Comparison of ENCODE assay signal across 8 mouse cellular contexts in the genomic region with DNA sequence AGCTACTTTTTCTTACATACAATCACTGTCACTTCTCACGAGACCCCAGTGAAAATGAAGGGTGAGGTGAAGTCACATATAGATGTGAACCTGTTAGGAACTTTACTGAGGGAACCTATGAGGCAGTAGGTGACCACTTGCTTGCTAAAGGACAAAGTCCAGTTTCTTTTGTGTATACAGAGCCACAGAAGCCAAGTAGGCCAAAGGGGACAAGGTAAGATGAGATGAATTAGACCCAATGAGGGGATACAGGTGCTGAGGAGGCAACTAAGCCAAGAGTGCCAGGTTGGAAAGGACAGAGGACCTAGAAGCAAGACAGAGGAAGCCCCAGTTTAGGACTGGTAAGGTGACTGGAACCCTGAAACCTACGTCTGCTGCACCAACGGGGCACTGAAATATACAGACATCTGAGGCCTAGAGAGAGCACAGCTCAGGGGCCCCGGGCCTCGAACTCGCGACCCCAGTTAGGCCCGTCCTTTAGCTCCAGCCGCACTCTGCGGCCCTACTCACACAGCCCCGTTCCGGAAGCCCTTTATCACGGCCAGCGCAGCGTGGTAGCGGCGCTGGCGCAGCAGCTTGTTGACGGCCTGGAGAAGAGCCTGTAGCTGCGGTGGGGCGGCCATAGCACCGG. TPM values are rescaled to one million over a fixed set of nuclear protein-coding genes. Genes with fewer than 3 reads are reported as not detected.
DNase-seq lines count a peak whose midpoint lies in the region; ATAC-seq and TF ChIP-seq lines count a peak whose summit lies in the region.

No protein-coding gene starts in this region.

- H3K4me3 ChIP-seq in lung, postnatal 0 days (ENCODE audit: low read depth, low read length), result peak overlapping the region; percentile 72
- peak overlapping the region; percentile 77 for H3K4me3 ChIP-seq in forebrain, embryonic 10.5 days
- H3K4me3 ChIP-seq in olfactory bulb, adult 2 months (ENCODE audit: insufficient read depth, low read depth, low read length), result peak overlapping the region; percentile 83

- 19% methylated on average over 22 of the region's 22 CpGs for WGBS in lung, postnatal 0 days
- WGBS in forebrain, embryonic 10.5 days, result 22% methylated on average over 22 of the region's 22 CpGs
- 13% methylated on average over 22 of the region's 22 CpGs for WGBS in olfactory bulb, adult 2 months

- peak overlapping the region; percentile 87 for H3K27ac ChIP-seq in lung, postnatal 0 days (ENCODE audit: low read length)
- peak overlapping the region; percentile 87 for H3K27ac ChIP-seq in forebrain, embryonic 10.5 days
- H3K27ac ChIP-seq in olfactory bulb, adult 2 months (ENCODE audit: insufficient read depth, low read depth, low read length), result peak overlapping the region; percentile 70

- ATAC-seq in lung, postnatal 0 days, result no peak

- peaks cover 3% of the 10 kb centered on the region; the same call in 1 of the 2 replicates for H3K4me1 ChIP-seq in lung, postnatal 0 days (ENCODE audit: insufficient read depth, low read depth, low read length)
- peaks cover 16% of the 10 kb centered on the region for H3K4me1 ChIP-seq in forebrain, embryonic 10.5 days
- peaks cover 6% of the 10 kb centered on the region; the same call in 1 of the 2 replicates for H3K4me1 ChIP-seq in olfactory bulb, adult 2 months (ENCODE audit: control insufficient read depth, insufficient read depth, low read length)

- TF ChIP-seq POLR2A in olfactory bulb, adult 2 months (IDR thresholded peaks at IDR 0.05; ENCODE audit: insufficient read depth, low read depth, low read length), result no peak; the same call in 1 of the 2 replicates

- no peak for TF ChIP-seq EP300 in lung, postnatal 0 days (IDR thresholded peaks at IDR 0.05)

- no peak for TF ChIP-seq CTCF in lung, postnatal 0 days (IDR thresholded peaks at IDR 0.05)
- TF ChIP-seq CTCF in olfactory bulb, adult 2 months (IDR thresholded peaks at IDR 0.05; ENCODE audit: insufficient read depth, low read depth, low read length), result no peak

- H3K9me3 ChIP-seq in lung, postnatal 0 days (ENCODE audit: low read length), result no peaks in the 10 kb centered on the region
- no peaks in the 10 kb centered on the region for H3K9me3 ChIP-seq in forebrain, embryonic 10.5 days

- H3K27me3 ChIP-seq in lung, postnatal 0 days (replicated peaks; ENCODE audit: insufficient read depth, low read length), result no peaks in the 10 kb centered on the region
- no peaks in the 10 kb centered on the region for H3K27me3 ChIP-seq in forebrain, embryonic 10.5 days (ENCODE audit: poor library complexity, severe bottlenecking)

- peak overlapping the region; percentile 73 for H3K4me2 ChIP-seq in lung, postnatal 0 days (replicated peaks; ENCODE audit: low read depth, low read length)

- peak overlapping the region; percentile 82 for H3K9ac ChIP-seq in lung, postnatal 0 days (replicated peaks; ENCODE audit: low read depth)

- DNase-seq in lung, postnatal 0 days (ENCODE audit: low spot score), result peak; percentile 31
- no peak for DNase-seq in lung, postnatal 36 days
- no peak for DNase-seq in forebrain, embryonic 10.5 days (ENCODE audit: extremely low spot score, low spot score)
- peak; percentile 58 to 67 for DNase-seq in kidney, postnatal 36 days
- DNase-seq in cerebellum, adult 11-12 months, result no peak
- DNase-seq in right cerebral cortex, postnatal 10 days (ENCODE audit: low spot score in 2 of 2), result no peak
- no peak for DNase-seq in frontal cortex, postnatal 36 days (ENCODE audit: low spot score in 2 of 2)

- H3K36me3 ChIP-seq in lung, postnatal 0 days (ENCODE audit: insufficient read depth, low read length), result no peaks in the 10 kb centered on the region
- H3K36me3 ChIP-seq in forebrain, embryonic 10.5 days (replicated peaks), result no peaks in the 10 kb centered on the region

RNA-seq across cellular contexts. Expression of a gene that starts 0.4 kb away (rescaled TPM):
- polyA plus RNA-seq in lung, postnatal 0 days (2015; fragmentation: Nextera tagmentation; extraction: Ambion mirVana), result 29.0 and 33.5 TPM in 2 replicates
- 9.3 and 12.4 TPM in 2 replicates for polyA plus RNA-seq in forebrain, embryonic 10.5 days (2016; fragmentation: Nextera tagmentation; extraction: Ambion mirVana)
- not detected in 2 replicates for polyA plus RNA-seq in olfactory bulb, adult 2 months (2012; ENCODE audit: insufficient read depth, insufficient read length, low replicate concordance, missing spikeins)

RNA-seq across cellular contexts. Expression of a gene that starts 10.0 kb away (rescaled TPM):
- 0.76 and 1.0 TPM in 2 replicates for polyA plus RNA-seq in lung, postnatal 0 days (2015; fragmentation: Nextera tagmentation; extraction: Ambion mirVana)
- polyA plus RNA-seq in forebrain, embryonic 10.5 days (2016; fragmentation: Nextera tagmentation; extraction: Ambion mirVana), result 0.93 and 1.2 TPM in 2 replicates
- not detected in 2 replicates for polyA plus RNA-seq in olfactory bulb, adult 2 months (2012; ENCODE audit: insufficient read depth, insufficient read length, low replicate concordance, missing spikeins)

RNA-seq across cellular contexts. Expression of a gene that starts 10.1 kb away (rescaled TPM):
- 0.40 and 0.61 TPM in 2 replicates for polyA plus RNA-seq in lung, postnatal 0 days (2015; fragmentation: Nextera tagmentation; extraction: Ambion mirVana)
- 0.34 and 0.53 TPM in 2 replicates for polyA plus RNA-seq in forebrain, embryonic 10.5 days (2016; fragmentation: Nextera tagmentation; extraction: Ambion mirVana)
- polyA plus RNA-seq in olfactory bulb, adult 2 months (2012; ENCODE audit: insufficient read depth, insufficient read length, low replicate concordance, missing spikeins), result not detected in 2 replicates

RNA-seq across cellular contexts. Expression of a gene that starts 33.4 kb away (rescaled TPM):
- 5.4 and 7.5 TPM in 2 replicates for polyA plus RNA-seq in lung, postnatal 0 days (2015; fragmentation: Nextera tagmentation; extraction: Ambion mirVana)
- 27.8 and 28.6 TPM in 2 replicates for polyA plus RNA-seq in forebrain, embryonic 10.5 days (2016; fragmentation: Nextera tagmentation; extraction: Ambion mirVana)
- polyA plus RNA-seq in olfactory bulb, adult 2 months (2012; ENCODE audit: insufficient read depth, insufficient read length, low replicate concordance, missing spikeins), result not detected in 2 replicates

RNA-seq across cellular contexts. Expression of a gene that starts 44.4 kb away (rescaled TPM):
- polyA plus RNA-seq in lung, postnatal 0 days (2015; fragmentation: Nextera tagmentation; extraction: Ambion mirVana), result 0.81 and 1.4 TPM in 2 replicates
- 3.6 and 3.9 TPM in 2 replicates for polyA plus RNA-seq in forebrain, embryonic 10.5 days (2016; fragmentation: Nextera tagmentation; extraction: Ambion mirVana)
- polyA plus RNA-seq in olfactory bulb, adult 2 months (2012; ENCODE audit: insufficient read depth, insufficient read length, low replicate concordance, missing spikeins), result not detected in 2 replicates

Comparison
In these comparisons a context has a peak if more than half of its experiments do, and no peak if none do; other contexts are left out.
1. DNase-seq: peak in lung, postnatal 0 days (single experiment) and kidney, postnatal 36 days (2 of 2); none in lung, postnatal 36 days (single experiment), forebrain, embryonic 10.5 days (single experiment), cerebellum, adult 11-12 months (single experiment), right cerebral cortex, postnatal 10 days (0 of 2) and frontal cortex, postnatal 36 days (0 of 2).
2. RNA of a gene that starts 0.4 kb away (polyA plus RNA-seq): 29.0 to 33.5 TPM in lung, postnatal 0 days and 9.3 to 12.4 TPM in forebrain, embryonic 10.5 days; not detected in olfactory bulb, adult 2 months; every median in the first group is over 10 times any median in the second.
3. Peak in every context shown above with its lines, with median percentiles within 50 percentile points of each other: H3K27ac ChIP-seq and H3K4me3 ChIP-seq.